In the genomic region with DNA sequence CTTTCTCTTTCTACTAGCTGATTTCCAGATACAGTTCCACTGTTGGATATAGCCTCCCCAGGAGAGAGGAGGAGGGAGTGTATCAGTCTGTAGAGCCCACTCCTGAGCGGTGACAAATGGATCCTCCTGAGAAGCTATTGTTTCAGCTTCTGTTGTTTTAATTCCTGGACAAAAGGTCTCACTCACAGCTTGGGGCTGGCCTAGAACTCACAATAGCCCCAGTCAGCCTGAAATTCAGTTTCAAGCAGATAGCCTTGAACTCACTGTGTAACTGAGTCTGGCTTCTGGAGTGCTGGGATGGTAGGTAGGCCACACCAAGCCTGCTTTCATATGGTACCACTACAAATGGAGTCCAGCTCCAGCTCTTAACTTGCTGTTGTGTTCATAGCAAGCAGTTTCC, we compare ENCODE assay signal across 25 mouse cellular contexts. TPM values are rescaled to one million over a fixed set of nuclear protein-coding genes. Genes with fewer than 3 reads are reported as not detected.
DNase-seq lines count a peak whose midpoint lies in the region; ATAC-seq and TF ChIP-seq lines count a peak whose summit lies in the region.
"Had no signal": no experiment of that assay in that cellular context is flagged by ENCODE, and none has a peak within 500 bp of the region (broad histone marks: within the 10 kb centered on the region; RNA-seq: fewer than 3 reads in every experiment).

No protein-coding gene starts in this region.

- H3K27me3 ChIP-seq in intestine, embryonic 15.5 days (replicated peaks): no peaks in the 10 kb centered on the region
- H3K27me3 ChIP-seq in intestine, postnatal 0 days (replicated peaks; ENCODE audit: control insufficient read depth, insufficient read depth, low read length): no peaks in the 10 kb centered on the region
- no peaks in the 10 kb centered on the region for H3K27me3 ChIP-seq in stomach, embryonic 14.5 days (ENCODE audit: control insufficient read depth, insufficient read depth, low read length)
- H3K27me3 ChIP-seq in stomach, postnatal 0 days (ENCODE audit: control insufficient read depth, insufficient read depth, low read length): no peaks in the 10 kb centered on the region
- H3K27me3 ChIP-seq: hindbrain, embryonic 13.5 days; Patski had no signal

- H3K4me2 ChIP-seq in intestine, embryonic 15.5 days (replicated peaks): no peak overlapping the region
- no peak overlapping the region for H3K4me2 ChIP-seq in intestine, postnatal 0 days (replicated peaks; ENCODE audit: low read depth)
- H3K4me2 ChIP-seq in stomach, embryonic 14.5 days (replicated peaks; ENCODE audit: low read depth, low read length): no peak overlapping the region
- H3K4me2 ChIP-seq in stomach, postnatal 0 days (replicated peaks; ENCODE audit: low read depth): no peak overlapping the region
- H3K4me2 ChIP-seq: heart, embryonic 11.5 days; hindbrain, embryonic 13.5 days had no signal

- TF ChIP-seq CTCF in intestine, postnatal 0 days (IDR thresholded peaks at IDR 0.05; ENCODE audit: low read depth): no peak
- TF ChIP-seq CTCF in stomach, postnatal 0 days (IDR thresholded peaks at IDR 0.05; ENCODE audit: low read depth): no peak
- TF ChIP-seq CTCF in gastrocnemius, adult 2 months (IDR thresholded peaks at IDR 0.05): no peak

- no peak overlapping the region for H3K4me3 ChIP-seq in intestine, embryonic 15.5 days (replicated peaks)
- H3K4me3 ChIP-seq in intestine, postnatal 0 days (ENCODE audit: low read depth, low read length): no peak overlapping the region
- no peak overlapping the region for H3K4me3 ChIP-seq in stomach, embryonic 14.5 days (ENCODE audit: low read depth, low read length)
- no peak overlapping the region for H3K4me3 ChIP-seq in stomach, postnatal 0 days (ENCODE audit: low read depth, low read length)
- no peak overlapping the region for H3K4me3 ChIP-seq in gastrocnemius, adult 2 months
- H3K4me3 ChIP-seq: hindbrain, embryonic 13.5 days had no signal

- intact Hi-C loops in gastrocnemius, adult 2 months (cut with DNase I): no loop called here

- peak overlapping the region; percentile 48; the same call in 1 of the 2 replicates for H3K27ac ChIP-seq in intestine, embryonic 15.5 days
- H3K27ac ChIP-seq in intestine, postnatal 0 days (ENCODE audit: low read depth, low read length): no peak overlapping the region
- peak overlapping the region; percentile 40; the same call in 1 of the 2 replicates for H3K27ac ChIP-seq in stomach, embryonic 14.5 days (ENCODE audit: low read length)
- H3K27ac ChIP-seq in stomach, postnatal 0 days (replicated peaks): no peak overlapping the region
- H3K27ac ChIP-seq in gastrocnemius, adult 2 months: no peak overlapping the region
- H3K27ac ChIP-seq: hindbrain, embryonic 13.5 days; hindbrain, postnatal 0 days had no signal

- H3K9me3 ChIP-seq in intestine, embryonic 15.5 days: no peaks in the 10 kb centered on the region
- no peaks in the 10 kb centered on the region for H3K9me3 ChIP-seq in intestine, postnatal 0 days (ENCODE audit: control insufficient read depth)
- no peaks in the 10 kb centered on the region for H3K9me3 ChIP-seq in stomach, embryonic 14.5 days (ENCODE audit: control insufficient read depth, low read depth, low read length)
- H3K9me3 ChIP-seq in stomach, postnatal 0 days (ENCODE audit: control insufficient read depth, low read length): no peaks in the 10 kb centered on the region
- H3K9me3 ChIP-seq: G1E; hindbrain, embryonic 13.5 days had no signal

- no peak for TF ChIP-seq EP300 in stomach, postnatal 0 days (optimal IDR thresholded peaks at IDR 0.05)

- WGBS in intestine, embryonic 15.5 days: 69% methylated on average over 1 of the region's 1 CpGs
- WGBS in intestine, postnatal 0 days: 81% methylated on average over 1 of the region's 1 CpGs
- 80% methylated on average over 1 of the region's 1 CpGs for WGBS in stomach, embryonic 14.5 days
- 80% methylated on average over 1 of the region's 1 CpGs for WGBS in stomach, postnatal 0 days

- no peak overlapping the region for H3K9ac ChIP-seq in intestine, embryonic 15.5 days
- no peak overlapping the region for H3K9ac ChIP-seq in intestine, postnatal 0 days (ENCODE audit: low read depth, low read length)
- no peak overlapping the region for H3K9ac ChIP-seq in stomach, embryonic 14.5 days (replicated peaks; ENCODE audit: low read depth, low read length)
- H3K9ac ChIP-seq in stomach, postnatal 0 days (ENCODE audit: low read length): no peak overlapping the region
- H3K9ac ChIP-seq: hindbrain, embryonic 13.5 days had no signal

- no peaks in the 10 kb centered on the region for H3K36me3 ChIP-seq in intestine, embryonic 15.5 days
- no peaks in the 10 kb centered on the region for H3K36me3 ChIP-seq in intestine, postnatal 0 days (ENCODE audit: control insufficient read depth, insufficient read depth)
- no peaks in the 10 kb centered on the region for H3K36me3 ChIP-seq in stomach, embryonic 14.5 days (ENCODE audit: control insufficient read depth, insufficient read depth, low read length)
- no peaks in the 10 kb centered on the region for H3K36me3 ChIP-seq in stomach, postnatal 0 days (ENCODE audit: control insufficient read depth, insufficient read depth, low read length)
- H3K36me3 ChIP-seq: G1E; hindbrain, embryonic 13.5 days had no signal

- no peaks in the 10 kb centered on the region for H3K4me1 ChIP-seq in intestine, embryonic 15.5 days (replicated peaks)
- H3K4me1 ChIP-seq in intestine, postnatal 0 days (replicated peaks; ENCODE audit: control insufficient read depth, insufficient read depth, low read length): no peaks in the 10 kb centered on the region
- peaks cover 4% of the 10 kb centered on the region; the same call in 1 of the 2 replicates for H3K4me1 ChIP-seq in stomach, embryonic 14.5 days (ENCODE audit: control insufficient read depth, insufficient read depth, low read length)
- no peaks in the 10 kb centered on the region for H3K4me1 ChIP-seq in stomach, postnatal 0 days (replicated peaks; ENCODE audit: control insufficient read depth, insufficient read depth)
- H3K4me1 ChIP-seq: hindbrain, embryonic 13.5 days had no signal

- DNase-seq in stomach, postnatal 0 days (ENCODE audit: low spot score): no peak
- peak; percentile 82 for DNase-seq in R1 (ENCODE audit: low read depth, low spot score)
- DNase-seq in gastrocnemius, adult 2 months: no peak
- no peak for DNase-seq in gastrocnemius, postnatal 4 days (ENCODE audit: low spot score in 2 of 2)
- DNase-seq: adrenal gland, adult 8-10 months; adrenal gland, postnatal 25 days; cerebellum, adult 18-20 months; cerebellum, adult 9-10 months; cerebellum, postnatal 14 days; gastrocnemius, postnatal 10 days; gastrocnemius, postnatal 36 days; heart, adult 11 months; kidney, adult 11 months had no signal

- no peak for ATAC-seq in intestine, embryonic 15.5 days
- ATAC-seq in intestine, postnatal 0 days: no peak
- no peak for ATAC-seq in stomach, embryonic 14.5 days (ENCODE audit: insufficient number of reproducible peaks, insufficient read depth, low FRiP score, low read depth)
- no peak for ATAC-seq in stomach, postnatal 0 days (ENCODE audit: low FRiP score, low TSS enrichment)
- ATAC-seq: activated CD4-positive, CD25-positive, alpha-beta regulatory T cell, adult 4 months; CD4-positive, CD25-positive, alpha-beta regulatory T cell, adult 4 months; forebrain, embryonic 14.5 days; hindbrain, postnatal 0 days; inflammation-experienced regulatory T-cells, adult 6 months; Patski had no signal

RNA-seq across cellular contexts. Expression of gene Cmah, which starts 32.0 kb away (rescaled TPM):
- 0.39 and 0.58 TPM in 2 replicates for polyA plus RNA-seq in intestine, embryonic 15.5 days (2015; fragmentation: Nextera tagmentation; extraction: Ambion mirVana)
- polyA plus RNA-seq in intestine, postnatal 0 days (2015; fragmentation: Nextera tagmentation; extraction: Ambion mirVana): 0.60 and 1.4 TPM in 2 replicates
- 0.32 and 0.65 TPM in 2 replicates for polyA plus RNA-seq in stomach, embryonic 14.5 days (2014; fragmentation: Nextera tagmentation; extraction: Ambion mirVana)
- polyA plus RNA-seq in stomach, postnatal 0 days (2015; fragmentation: Nextera tagmentation; extraction: Ambion mirVana): 1.0 and 1.3 TPM in 2 replicates
- 1 to 10 TPM; 1.9 to 2.2 TPM for total RNA-seq in gastrocnemius, adult 2 months (2021)
- total RNA-seq in gastrocnemius, postnatal 4 days (2021): 1 to 10 TPM; 3.6 TPM
- polyA plus RNA-seq: G1E had no signal

Comparison
In these comparisons a context has a peak if more than half of its experiments do, and no peak if none do; other contexts are left out.
1. H3K27ac ChIP-seq: peak in intestine, embryonic 15.5 days (single experiment) and stomach, embryonic 14.5 days (single experiment); none in intestine, postnatal 0 days (single experiment), stomach, postnatal 0 days (single experiment) and gastrocnemius, adult 2 months (single experiment).